Mouse (Mus musculus): Measurements from ENCODE around the gene Pla2g7. TPM values are rescaled to one million over a fixed set of nuclear protein-coding genes. Genes with fewer than 3 reads are reported as not detected.

Gene Pla2g7
- polyA plus RNA-seq, 1 experiment from 2014 or later = 18.7 TPM

- H3K4me3 ChIP-seq (replicated peaks; ENCODE audit: low read depth, low read length) = no peak overlapping the region
- 53% methylated on average over 5 of the region's 5 CpGs for WGBS
- H3K36me3 ChIP-seq (ENCODE audit: control insufficient read depth, insufficient read depth, low read length) = peaks cover 85% of the 10 kb centered on the region
- H3K27me3 ChIP-seq (ENCODE audit: control insufficient read depth, insufficient read depth, low read length) = no peaks in the 10 kb centered on the region
- H3K27ac ChIP-seq (replicated peaks; ENCODE audit: low read depth, low read length) = no peak overlapping the region
- no peak overlapping the region for H3K4me2 ChIP-seq (ENCODE audit: low read length)
- no peaks in the 10 kb centered on the region for H3K9me3 ChIP-seq (ENCODE audit: control insufficient read depth, low read length)
- no peak overlapping the region for H3K9ac ChIP-seq (replicated peaks; ENCODE audit: low read length)
- ATAC-seq (ENCODE audit: low FRiP score, low TSS enrichment) = no peak
- DNase-seq = no peak
- no peaks in the 10 kb centered on the region for H3K4me1 ChIP-seq (ENCODE audit: control insufficient read depth, insufficient read depth, low read length)
These were observed 79.0 kb downstream of the Pla2g7 start for GRCm38 (mm10) chr17:43646925-43647324.

- ATAC-seq (ENCODE audit: low FRiP score, low TSS enrichment) = no peak
- H3K36me3 ChIP-seq (ENCODE audit: control insufficient read depth, insufficient read depth, low read length) = peaks cover 88% of the 10 kb centered on the region
- H3K9me3 ChIP-seq (ENCODE audit: control insufficient read depth, low read length) = no peaks in the 10 kb centered on the region
- no peaks in the 10 kb centered on the region for H3K4me1 ChIP-seq (ENCODE audit: control insufficient read depth, insufficient read depth, low read length)
- H3K9ac ChIP-seq (replicated peaks; ENCODE audit: low read length) = no peak overlapping the region
- H3K4me2 ChIP-seq (ENCODE audit: low read length) = no peak overlapping the region
- no peak overlapping the region for H3K4me3 ChIP-seq (replicated peaks; ENCODE audit: low read depth, low read length)
- no peak overlapping the region for H3K27ac ChIP-seq (replicated peaks; ENCODE audit: low read depth, low read length)
- WGBS = 78% methylated on average over 10 of the region's 10 CpGs
- peak; percentile 55 for DNase-seq
- no peaks in the 10 kb centered on the region for H3K27me3 ChIP-seq (ENCODE audit: control insufficient read depth, insufficient read depth, low read length)
These were observed 81.9 kb downstream of the Pla2g7 start for GRCm38 (mm10) chr17:43649641-43650436.

- H3K27me3 ChIP-seq (ENCODE audit: control insufficient read depth, insufficient read depth, low read length) = no peaks in the 10 kb centered on the region
- no peak overlapping the region for H3K4me3 ChIP-seq (replicated peaks; ENCODE audit: low read depth, low read length)
- ATAC-seq (ENCODE audit: low FRiP score, low TSS enrichment) (no peak), DNase-seq (no peak)
- no peak overlapping the region for H3K9ac ChIP-seq (replicated peaks; ENCODE audit: low read length)
- 76% methylated on average over 14 of the region's 14 CpGs for WGBS
- no peaks in the 10 kb centered on the region for H3K4me1 ChIP-seq (ENCODE audit: control insufficient read depth, insufficient read depth, low read length)
- H3K4me2 ChIP-seq (ENCODE audit: low read length) = no peak overlapping the region
- peaks cover 80% of the 10 kb centered on the region for H3K36me3 ChIP-seq (ENCODE audit: control insufficient read depth, insufficient read depth, low read length)
- H3K27ac ChIP-seq (replicated peaks; ENCODE audit: low read depth, low read length) = no peak overlapping the region
- no peaks in the 10 kb centered on the region for H3K9me3 ChIP-seq (ENCODE audit: control insufficient read depth, low read length)
These were observed 83.6 kb downstream of the Pla2g7 start for GRCm38 (mm10) chr17:43651314-43652046.

Other genes with a start within 250 kb of the Pla2g7 start
- 2.8 and 7.9 TPM in 2 replicates for gene Adgrf5, start 207.6 kb upstream of the Pla2g7 start, polyA plus RNA-seq (2014; fragmentation: Nextera tagmentation; extraction: Ambion mirVana)
- gene Mep1a, start 65.3 kb upstream of the Pla2g7 start, polyA plus RNA-seq (2014; fragmentation: Nextera tagmentation; extraction: Ambion mirVana) = 0.07 TPM in 1 of 2 replicates, not detected in the other
- 0.16 and 0.43 TPM in 2 replicates for gene Ankrd66, start 24.5 kb upstream of the Pla2g7 start, polyA plus RNA-seq (2014; fragmentation: Nextera tagmentation; extraction: Ambion mirVana)
- gene Tdrd6, start 62.2 kb downstream of the Pla2g7 start, polyA plus RNA-seq (2014; fragmentation: Nextera tagmentation; extraction: Ambion mirVana) = 0.78 and 0.92 TPM in 2 replicates
- gene Slc25a27, start 99.1 kb downstream of the Pla2g7 start, polyA plus RNA-seq (2014; fragmentation: Nextera tagmentation; extraction: Ambion mirVana) = 71.7 and 78.7 TPM in 2 replicates
- gene Cyp39a1, start 99.3 kb downstream of the Pla2g7 start, polyA plus RNA-seq (2014; fragmentation: Nextera tagmentation; extraction: Ambion mirVana) = 5.7 and 10.4 TPM in 2 replicates
- gene Rcan2, start 233.3 kb downstream of the Pla2g7 start, polyA plus RNA-seq (2014; fragmentation: Nextera tagmentation; extraction: Ambion mirVana) = 68.5 and 79.4 TPM in 2 replicates